Mouse (Mus musculus) olfactory bulb, adult 2 months (tissue): ENCODE results near the gene Bpifa1.

Source experiments
- CTCF ChIP-seq: fragments of 200-500 bp; IDR thresholded peaks from 2 replicates; pipeline ENCODE4 v1.5.1; 2012; ENCODE audit warnings: low read depth, mild to moderate bottlenecking, low read length, moderate library complexity; ENCODE audit not compliant: insufficient read depth
- POLR2A ChIP-seq: fragments of 200-500 bp; IDR thresholded peaks from 2 replicates; pipeline ENCODE4 v1.6.1; 2012; ENCODE audit warnings: mild to moderate bottlenecking, low read depth, low read length, moderate library complexity; ENCODE audit not compliant: insufficient read depth

DNA sequence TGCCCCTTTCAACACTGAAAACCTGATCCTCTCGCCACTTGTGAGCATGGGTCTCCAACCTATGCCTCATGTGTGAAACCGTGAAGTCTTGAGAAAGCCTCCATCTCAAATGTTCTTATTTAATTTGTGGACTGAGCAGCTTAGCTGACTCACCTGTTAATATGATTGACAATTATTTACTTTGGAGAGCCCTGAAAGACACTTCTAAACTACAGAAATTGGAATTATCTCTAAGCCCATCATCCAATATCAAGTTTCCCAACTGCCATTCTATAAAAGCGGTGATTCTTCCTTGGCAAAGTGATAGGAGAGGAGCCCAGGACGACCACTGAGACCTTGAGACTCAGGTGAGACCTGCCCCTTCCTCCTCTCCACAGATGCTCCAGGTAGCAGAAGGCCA, at the start of gene Bpifa1:
- no peak for TF ChIP-seq CTCF
- TF ChIP-seq POLR2A = no peak
